In the genomic region with DNA sequence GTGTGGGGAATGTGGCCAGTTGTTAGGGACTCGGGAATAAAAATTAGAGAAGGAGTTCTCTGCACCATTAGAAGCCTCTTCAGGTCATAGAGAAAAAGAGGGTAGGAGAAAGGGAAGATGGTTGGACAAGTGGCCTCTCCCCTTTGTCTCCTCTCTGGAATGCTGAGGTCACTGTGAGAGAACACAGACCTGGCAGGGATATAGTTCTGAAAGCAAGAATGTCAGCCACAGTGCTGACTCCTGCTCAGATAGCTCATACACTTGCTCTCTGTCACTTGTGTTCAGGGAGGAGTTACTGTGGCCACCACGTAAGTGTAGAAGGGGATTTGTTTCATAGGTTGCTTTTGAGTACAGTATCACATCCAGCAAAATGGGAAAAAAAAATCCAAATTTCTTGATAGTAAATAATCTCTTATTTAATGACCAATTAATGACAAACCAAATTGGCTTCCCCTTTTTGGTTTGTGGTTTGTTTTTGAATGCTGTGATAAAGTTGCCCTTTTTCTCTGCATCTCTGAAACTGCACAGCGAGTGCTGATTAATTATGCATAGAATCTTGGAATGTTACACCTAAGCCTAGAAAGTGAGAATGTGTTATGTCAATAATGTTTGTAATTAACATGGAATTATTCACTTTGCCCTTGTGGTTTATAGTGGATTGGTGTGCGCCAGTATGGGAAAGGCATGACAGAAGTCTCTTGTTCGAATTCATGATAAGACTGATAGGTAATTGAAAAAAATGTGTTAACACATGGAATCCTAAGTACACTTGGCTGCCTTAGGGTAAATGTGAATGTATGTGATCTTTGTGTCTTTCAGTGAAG, we compare ENCODE assay signal across 17 mouse cellular contexts. TPM values are rescaled to one million over a fixed set of nuclear protein-coding genes. Genes with fewer than 3 reads are reported as not detected.
DNase-seq lines count a peak whose midpoint lies in the region; ATAC-seq and TF ChIP-seq lines count a peak whose summit lies in the region.
"Had no signal": no experiment of that assay in that cellular context is flagged by ENCODE, and none has a peak within 500 bp of the region (broad histone marks: within the 10 kb centered on the region; RNA-seq: fewer than 3 reads in every experiment).

No protein-coding gene starts in this region.

- H3K36me3 ChIP-seq in forebrain, embryonic 13.5 days (ENCODE audit: poor library complexity, severe bottlenecking) = peaks cover 9% of the 10 kb centered on the region; the same call in 1 of the 2 replicates
- H3K36me3 ChIP-seq in forebrain, embryonic 10.5 days (replicated peaks) = peaks cover 25% of the 10 kb centered on the region
- H3K36me3 ChIP-seq in liver, adult 2 months (ENCODE audit: control insufficient read depth, insufficient read depth, low read length) = no peaks in the 10 kb centered on the region
- H3K36me3 ChIP-seq in liver, embryonic 11.5 days (ENCODE audit: control insufficient read depth, insufficient read depth, low read length) = no peaks in the 10 kb centered on the region
- H3K36me3 ChIP-seq in heart, embryonic 13.5 days = peaks cover 14% of the 10 kb centered on the region

- no peak overlapping the region for H3K4me3 ChIP-seq in forebrain, embryonic 13.5 days
- H3K4me3 ChIP-seq in forebrain, embryonic 10.5 days = no peak overlapping the region
- H3K4me3 ChIP-seq in liver, adult 2 months (ENCODE audit: insufficient read depth, low read depth, low read length) = no peak overlapping the region
- no peak overlapping the region for H3K4me3 ChIP-seq in liver, embryonic 11.5 days (ENCODE audit: low read depth, low read length)
- H3K4me3 ChIP-seq in heart, embryonic 13.5 days = no peak overlapping the region

- H3K4me2 ChIP-seq in forebrain, embryonic 13.5 days = no peak overlapping the region
- no peak overlapping the region for H3K4me2 ChIP-seq in liver, embryonic 11.5 days
- H3K4me2 ChIP-seq in heart, embryonic 13.5 days = peak overlapping the region; percentile 30

- no peaks in the 10 kb centered on the region for H3K27me3 ChIP-seq in forebrain, embryonic 13.5 days
- no peaks in the 10 kb centered on the region for H3K27me3 ChIP-seq in forebrain, embryonic 10.5 days (ENCODE audit: poor library complexity, severe bottlenecking)
- H3K27me3 ChIP-seq in liver, adult 2 months (ENCODE audit: control insufficient read depth, insufficient read depth, low read length) = no peaks in the 10 kb centered on the region
- no peaks in the 10 kb centered on the region for H3K27me3 ChIP-seq in liver, embryonic 11.5 days (replicated peaks; ENCODE audit: control insufficient read depth, insufficient read depth, low read length)
- H3K27me3 ChIP-seq in heart, embryonic 13.5 days (replicated peaks) = no peaks in the 10 kb centered on the region

- H3K79me2 ChIP-seq in liver, adult 2 months (ENCODE audit: control insufficient read depth, insufficient read depth, low read length) = peaks cover 60% of the 10 kb centered on the region

- no peak for DNase-seq in forebrain, embryonic 10.5 days (ENCODE audit: extremely low spot score, low spot score)
- DNase-seq in liver, adult 2 months (ENCODE audit: extremely low read depth, low read depth, low spot score) = peak; percentile 39
- DNase-seq in liver, embryonic 11.5 days (ENCODE audit: low spot score) = no peak
- DNase-seq in thymus, postnatal 25 days = no peak
- DNase-seq in left cerebral cortex, adult 8-10 months (ENCODE audit: low spot score in 2 of 2) = no peak
- DNase-seq: cerebellum, adult 9-11 months; embryo, embryonic 11 days; gastrocnemius, postnatal 25 days; kidney, postnatal 14 days; left cerebral cortex, postnatal 4 days; thymus, adult 18-20 months had no signal

- H3K9me3 ChIP-seq in forebrain, embryonic 13.5 days (replicated peaks) = no peaks in the 10 kb centered on the region
- no peaks in the 10 kb centered on the region for H3K9me3 ChIP-seq in forebrain, embryonic 10.5 days
- no peaks in the 10 kb centered on the region for H3K9me3 ChIP-seq in liver, embryonic 11.5 days (ENCODE audit: control insufficient read depth, low read length)
- no peaks in the 10 kb centered on the region for H3K9me3 ChIP-seq in heart, embryonic 13.5 days

- peak; percentile 38 for ATAC-seq in forebrain, embryonic 13.5 days
- ATAC-seq in liver, embryonic 11.5 days (replicated peaks; ENCODE audit: low FRiP score) = no peak
- ATAC-seq in heart, embryonic 13.5 days (ENCODE audit: extremely low read depth, insufficient number of reproducible peaks, low FRiP score, low TSS enrichment) = no peak
- ATAC-seq in granulocyte monocyte progenitor cell, adult 5-6 weeks (replicated peaks; ENCODE audit: poor library complexity, severe bottlenecking) = no peak
- ATAC-seq: intestine, postnatal 0 days; lung, postnatal 0 days had no signal

- no peak for TF ChIP-seq POLR2A in liver, adult 2 months (IDR thresholded peaks at IDR 0.05; ENCODE audit: extremely low read depth, insufficient read depth, low read length)

- 69% methylated on average over 5 of the region's 5 CpGs for WGBS in forebrain, embryonic 13.5 days
- 94% methylated on average over 5 of the region's 5 CpGs for WGBS in forebrain, embryonic 10.5 days
- 80% methylated on average over 5 of the region's 5 CpGs for WGBS in liver, adult 2 months
- 75% methylated on average over 5 of the region's 5 CpGs for WGBS in liver, embryonic 11.5 days
- WGBS in heart, embryonic 13.5 days = 46% methylated on average over 5 of the region's 5 CpGs

- no peak for TF ChIP-seq CTCF in liver, adult 2 months (IDR thresholded peaks at IDR 0.05; ENCODE audit: low read depth, low read length)

- H3K9ac ChIP-seq in forebrain, embryonic 13.5 days = no peak overlapping the region
- H3K9ac ChIP-seq in liver, adult 2 months (ENCODE audit: low read depth, low read length) = no peak overlapping the region
- H3K9ac ChIP-seq in liver, embryonic 11.5 days (ENCODE audit: low read depth, low read length) = no peak overlapping the region
- H3K9ac ChIP-seq in heart, embryonic 13.5 days = no peak overlapping the region
- H3K9ac ChIP-seq: liver, embryonic 14.5 days had no signal

- no peak overlapping the region; the same call in 1 of the 2 replicates for H3K27ac ChIP-seq in forebrain, embryonic 13.5 days
- no peak overlapping the region for H3K27ac ChIP-seq in forebrain, embryonic 10.5 days
- no peak overlapping the region for H3K27ac ChIP-seq in liver, adult 2 months (replicated peaks; ENCODE audit: insufficient read depth, low read depth, low read length)
- H3K27ac ChIP-seq in liver, embryonic 11.5 days (ENCODE audit: low read depth, low read length) = no peak overlapping the region
- H3K27ac ChIP-seq in heart, embryonic 13.5 days (replicated peaks) = peak overlapping the region; percentile 82
- H3K27ac ChIP-seq: liver, embryonic 14.5 days had no signal

- H3K4me1 ChIP-seq in forebrain, embryonic 13.5 days = peaks cover 17% of the 10 kb centered on the region
- H3K4me1 ChIP-seq in forebrain, embryonic 10.5 days = peaks cover 2% of the 10 kb centered on the region; the same call in 1 of the 2 replicates
- peaks cover 11% of the 10 kb centered on the region for H3K4me1 ChIP-seq in liver, adult 2 months (ENCODE audit: control insufficient read depth, insufficient read depth, low read length)
- H3K4me1 ChIP-seq in liver, embryonic 11.5 days (replicated peaks; ENCODE audit: control insufficient read depth, insufficient read depth, low read length) = peaks cover 3% of the 10 kb centered on the region
- peaks cover 49% of the 10 kb centered on the region for H3K4me1 ChIP-seq in heart, embryonic 13.5 days

RNA-seq across cellular contexts. Expression of a gene that starts 47.2 kb away (rescaled TPM):
- 63.3 and 76.7 TPM in 2 replicates for polyA plus RNA-seq in forebrain, embryonic 13.5 days (2015; fragmentation: Nextera tagmentation; extraction: Ambion mirVana)
- 64.8 and 71.3 TPM in 2 replicates for polyA plus RNA-seq in forebrain, embryonic 10.5 days (2016; fragmentation: Nextera tagmentation; extraction: Ambion mirVana)
- total RNA-seq in liver, adult 2 months (2014; rRNA removed) = 46.7 and 59.9 TPM in 2 replicates
- polyA plus RNA-seq in liver, adult 2 months (2012; rRNA removed) = 63.3 and 71.0 TPM in 2 replicates
- 24.2 and 24.4 TPM in 2 replicates for polyA plus RNA-seq in liver, embryonic 11.5 days (2014; fragmentation: Nextera tagmentation; extraction: Ambion mirVana)
- polyA plus RNA-seq in heart, embryonic 13.5 days (2015; fragmentation: Nextera tagmentation; extraction: Ambion mirVana) = 52.5 and 55.7 TPM in 2 replicates
- total RNA-seq in granulocyte monocyte progenitor cell, adult 5-6 weeks (2014; fragmentation: Nextera tagmentation) = 6.7 and 19.3 TPM in 2 replicates
- 9.1 and 22.3 TPM in 2 replicates for total RNA-seq in granulocyte monocyte progenitor cell, adult 5-6 weeks (2017)
- total RNA-seq in left cerebral cortex, adult 8-10 months (2022) = 100 to 1,000 TPM in 2 of 4 experiments, 10 to 100 TPM in 2; 96.1 to 103 (median 100) TPM
